Mouse (Mus musculus) neural tube, embryonic 14.5 days (tissue): ENCODE data around the gene Senp7. TPM values are rescaled to one million over a fixed set of nuclear protein-coding genes. Genes with fewer than 3 reads are reported as not detected.

Experiments
- ATAC-seq: fragments of 200-750 bp; cut with Nextera tagmentation; 2 replicates; pipeline ENCODE4 v1.8.0; 2017; ENCODE audit warnings: low read depth, mild to moderate bottlenecking, moderate TSS enrichment, moderate library complexity
- H3K27ac ChIP-seq: fragments of 300-500 bp; sonication (generic); 2 replicates; pipeline ENCODE4 v1.5.1; 2014; ENCODE audit warnings: low read depth, mild to moderate bottlenecking, control low read depth, low read length, moderate library complexity, mixed read lengths
- H3K27me3 ChIP-seq: fragments of 300-500 bp; sonication (generic); 2 replicates; pipeline ENCODE4 v1.6.1; 2014; ENCODE audit warnings: low read length; ENCODE audit not compliant: control insufficient read depth, insufficient read depth
- H3K36me3 ChIP-seq: fragments of 300-500 bp; sonication (generic); 2 replicates; pipeline ENCODE4 v1.6.1; 2014; ENCODE audit warnings: low read length, mixed read lengths; ENCODE audit not compliant: control insufficient read depth, insufficient read depth
- H3K4me1 ChIP-seq: fragments of 300-500 bp; sonication (generic); 2 replicates; pipeline ENCODE4 v1.6.1; 2014; ENCODE audit warnings: low read length; ENCODE audit not compliant: control insufficient read depth, insufficient read depth
- H3K4me2 ChIP-seq: fragments of 300-500 bp; sonication (generic); 2 replicates; pipeline ENCODE4 v1.6.1; 2014; ENCODE audit warnings: mild to moderate bottlenecking, low read depth, low read length, control low read depth
- H3K4me3 ChIP-seq: fragments of 300-500 bp; sonication (generic); 2 replicates; pipeline ENCODE4 v1.5.1; 2014; ENCODE audit warnings: low read depth, low read length, control low read depth, mixed read lengths
- H3K9ac ChIP-seq: fragments of 300-500 bp; sonication (generic); replicated peaks from 2 replicates; pipeline ENCODE4 v1.6.1; 2014; ENCODE audit warnings: low read depth, mild to moderate bottlenecking, control low read depth, low read length, mixed read lengths
- H3K9me3 ChIP-seq: fragments of 300-500 bp; sonication (generic); 2 replicates; pipeline ENCODE4 v1.6.1; 2016; ENCODE audit warnings: low read length; ENCODE audit not compliant: control insufficient read depth
- WGBS: fragments of 180-500 bp; shearing (Covaris S2); extraction: QIAGEN DNeasy Blood & Tissue Kit; methylation state at CpG from one replicate; pipeline ENCODE4 v1.1.7; 2014; 5-methylcytosine and 5-hydroxymethylcytosine counted together
- polyA plus RNA-seq: library from polyadenylated mRNA; unstranded; fragments of >200 nt; fragmentation: Nextera tagmentation; extraction: Ambion mirVana; gene quantifications from 2 replicates; pipeline ENCODE4 v1.2.1, GENCODE M21; 2014

Senp7 gene
- polyA plus RNA-seq, 1 experiment from 2014 or later = 73.6 TPM

DNA sequence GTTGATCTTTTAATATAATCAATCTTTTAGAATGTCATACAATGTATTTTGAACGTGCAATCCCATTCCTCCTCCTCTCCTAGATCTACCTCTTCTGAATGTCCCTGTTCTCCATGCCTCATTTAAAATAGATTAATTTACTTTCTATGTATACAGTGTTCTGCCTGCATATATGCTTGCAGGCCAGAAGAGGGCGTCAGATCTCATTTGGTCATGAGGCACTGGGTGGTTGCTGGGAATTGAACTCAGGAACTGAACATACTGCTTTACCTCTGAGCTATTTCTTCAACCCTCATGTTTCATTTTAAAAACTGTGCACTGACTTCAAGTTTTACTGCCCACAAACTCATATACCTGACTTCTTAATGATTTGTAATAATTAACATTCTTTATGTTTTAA, 99.5 kb downstream of the Senp7 start:
- 39% methylated on average over 2 of the region's 2 CpGs for WGBS
- H3K4me1 ChIP-seq = no peaks in the 10 kb centered on the region
- H3K27ac ChIP-seq = no peak overlapping the region
- no peaks in the 10 kb centered on the region for H3K27me3 ChIP-seq
- ATAC-seq = no peak
- H3K9ac ChIP-seq = no peak overlapping the region
- no peaks in the 10 kb centered on the region for H3K36me3 ChIP-seq
- no peak overlapping the region for H3K4me2 ChIP-seq
- no peaks in the 10 kb centered on the region for H3K9me3 ChIP-seq
- no peak overlapping the region for H3K4me3 ChIP-seq

- no peaks in the 10 kb centered on the region for H3K4me1 ChIP-seq
- H3K36me3 ChIP-seq = peaks cover 11% of the 10 kb centered on the region
- no peak overlapping the region for H3K27ac ChIP-seq
- H3K4me3 ChIP-seq = no peak overlapping the region
- ATAC-seq = no peak
- H3K4me2 ChIP-seq = no peak overlapping the region
- no peak overlapping the region for H3K9ac ChIP-seq
- no peaks in the 10 kb centered on the region for H3K27me3 ChIP-seq
- WGBS = 89% methylated on average over 7 of the region's 7 CpGs
- no peaks in the 10 kb centered on the region for H3K9me3 ChIP-seq
These were observed 115.3 kb downstream of the Senp7 start for GRCm38 (mm10) chr16:56163466-56163865.

DNA sequence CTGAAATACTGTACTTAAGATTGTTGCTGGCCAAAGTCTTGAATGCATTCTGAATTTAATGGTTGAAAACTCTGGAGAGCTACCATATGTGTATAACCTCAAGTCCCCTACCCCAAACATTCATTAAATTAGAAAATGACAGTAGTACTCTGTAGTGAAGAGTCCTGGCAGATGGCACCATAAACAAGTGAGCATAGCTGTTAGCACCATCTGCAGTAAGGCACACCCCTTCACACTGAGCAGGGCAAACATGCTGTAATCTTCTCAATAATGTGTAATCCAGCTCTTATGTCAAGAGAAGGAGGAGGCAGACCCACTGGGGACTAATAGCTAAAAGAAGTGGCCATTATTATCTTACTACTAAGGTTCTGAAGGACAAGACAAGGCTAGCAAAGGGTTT, 122.1 kb downstream of the Senp7 start:
- H3K27me3 ChIP-seq = no peaks in the 10 kb centered on the region
- no peak overlapping the region for H3K27ac ChIP-seq
- no peak overlapping the region for H3K4me3 ChIP-seq
- ATAC-seq = peak; percentile 58; the same call in 1 of the 2 replicates
- H3K4me2 ChIP-seq = no peak overlapping the region
- H3K4me1 ChIP-seq = no peaks in the 10 kb centered on the region
- H3K9ac ChIP-seq = no peak overlapping the region
- peaks cover 24% of the 10 kb centered on the region for H3K36me3 ChIP-seq
- no peaks in the 10 kb centered on the region for H3K9me3 ChIP-seq

GRCm38 (mm10) chr16:56175867-56176581, 127.9 kb downstream of the Senp7 start:
- Histone ChIP-seq H3K4me1 (no peaks in the 10 kb centered on the region), H3K36me3 (peaks cover 23% of the 10 kb centered on the region), H3K27ac (no peak overlapping the region), H3K4me3 (no peak overlapping the region), H3K27me3 (no peaks in the 10 kb centered on the region), H3K9me3 (no peaks in the 10 kb centered on the region), H3K9ac (no peak overlapping the region), H3K4me2 (no peak overlapping the region)
- ATAC-seq = no peak
- WGBS = 73% methylated on average over 8 of the region's 8 CpGs

DNA sequence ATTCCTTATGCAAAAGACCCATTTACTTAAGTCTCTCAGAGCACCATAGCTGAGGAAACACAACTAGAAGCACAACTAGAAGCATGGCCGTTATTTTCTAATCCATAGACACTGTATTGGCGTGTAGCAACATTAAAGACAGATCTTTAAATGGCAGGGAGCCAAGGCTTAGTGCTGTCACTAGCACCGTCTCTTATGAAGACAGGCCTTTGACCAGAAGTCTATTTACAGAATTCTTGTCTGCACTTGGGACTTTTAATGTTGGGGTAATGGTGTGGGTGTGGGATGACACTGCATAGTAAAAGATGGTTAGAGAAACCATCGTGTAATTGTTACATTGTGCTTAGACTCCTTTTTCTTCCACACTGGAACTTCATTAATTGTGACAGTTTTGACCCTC, 138.7 kb downstream of the Senp7 start:
- no peak for ATAC-seq
- Histone ChIP-seq H3K4me3 (no peak overlapping the region), H3K36me3 (peaks cover 33% of the 10 kb centered on the region), H3K4me1 (no peaks in the 10 kb centered on the region), H3K27me3 (no peaks in the 10 kb centered on the region), H3K4me2 (no peak overlapping the region), H3K27ac (no peak overlapping the region), H3K9ac (no peak overlapping the region), H3K9me3 (no peaks in the 10 kb centered on the region)
- WGBS = 87% methylated on average over 4 of the region's 4 CpGs

DNA sequence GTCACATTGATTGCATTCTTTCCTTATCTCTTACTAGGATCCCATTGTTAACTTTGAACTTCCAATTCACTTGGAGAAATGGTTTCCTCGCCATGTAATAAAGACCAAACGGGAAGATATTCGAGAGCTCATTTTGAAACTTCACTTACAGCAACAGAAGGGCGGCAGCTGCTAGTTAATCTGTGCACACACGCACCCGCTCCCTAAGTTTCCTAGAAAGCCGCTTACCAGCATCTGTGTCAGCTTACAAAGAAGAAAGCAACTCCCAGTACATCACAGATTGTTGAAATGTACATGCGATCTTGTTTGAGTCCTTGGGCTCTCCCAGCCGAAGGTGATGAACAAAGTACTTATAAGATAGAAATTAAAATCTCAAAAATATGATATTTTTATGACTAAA, 140.1 kb downstream of the Senp7 start:
- Histone ChIP-seq H3K36me3 (peaks cover 29% of the 10 kb centered on the region), H3K9me3 (no peaks in the 10 kb centered on the region), H3K4me2 (no peak overlapping the region), H3K4me3 (no peak overlapping the region), H3K27me3 (no peaks in the 10 kb centered on the region), H3K9ac (no peak overlapping the region), H3K4me1 (no peaks in the 10 kb centered on the region), H3K27ac (no peak overlapping the region)
- ATAC-seq = no peak
- WGBS = 94% methylated on average over 9 of the region's 9 CpGs

DNA sequence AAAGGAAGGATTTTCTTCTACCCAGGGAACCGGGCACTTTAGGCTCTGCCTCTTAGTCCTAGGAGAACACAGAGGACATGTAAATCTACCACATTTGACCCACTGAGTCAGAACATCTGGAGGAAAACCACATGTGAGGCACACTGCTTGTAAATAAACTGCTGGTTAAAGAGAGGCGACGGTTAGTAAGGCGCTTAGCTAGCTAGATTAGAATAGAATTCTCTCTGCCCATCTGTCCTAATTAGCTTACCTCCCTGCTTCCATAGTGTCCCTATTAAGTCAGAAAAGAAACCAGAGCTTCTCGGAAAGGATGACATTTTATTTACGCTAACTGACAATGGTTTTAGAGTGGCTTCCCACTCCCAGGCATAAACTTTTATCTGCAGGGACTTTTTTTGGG, 155.9 kb downstream of the Senp7 start, which contains the start of gene Impg2:
Gene Impg2 (plus strand): TSS at position 263 of the 400 bp plus-strand sequence.
- ATAC-seq = no peak
- H3K4me2 ChIP-seq = no peak within 1 kb of the TSS
- H3K27ac ChIP-seq = no peak within 1 kb of the TSS
- H3K4me3 ChIP-seq = no peak within 1 kb of the TSS
- no peaks in the 10 kb centered on the region for H3K27me3 ChIP-seq
- H3K4me1 ChIP-seq = no peaks in the 10 kb centered on the region
- WGBS = 73% methylated on average over 6 of the region's 6 CpGs
- H3K36me3 ChIP-seq = no peaks in the 10 kb centered on the region
- H3K9me3 ChIP-seq = no peaks in the 10 kb centered on the region
- H3K9ac ChIP-seq = no peak within 1 kb of the TSS

DNA sequence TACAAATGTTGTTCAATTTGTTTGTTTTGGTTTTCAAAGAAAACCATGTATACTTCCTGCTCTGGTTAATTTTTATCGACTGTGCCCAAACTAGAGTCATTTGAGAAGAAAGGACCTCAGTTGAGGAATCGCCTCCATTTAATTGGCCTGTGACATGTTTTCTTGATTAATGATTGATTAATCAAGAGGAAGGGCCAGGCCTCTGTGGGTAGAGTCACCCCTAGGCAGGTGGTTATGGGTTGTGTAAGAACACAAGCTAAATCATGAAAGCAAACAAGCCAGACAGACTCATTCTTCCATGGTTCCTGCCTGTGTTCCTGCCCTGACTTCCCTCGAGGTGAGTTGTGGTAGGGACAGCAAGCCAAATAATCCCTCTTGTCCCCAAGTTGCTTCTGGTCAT, 164.6 kb downstream of the Senp7 start:
- Histone ChIP-seq H3K4me3 (no peak overlapping the region), H3K9me3 (no peaks in the 10 kb centered on the region), H3K9ac (no peak overlapping the region), H3K36me3 (no peaks in the 10 kb centered on the region), H3K27ac (no peak overlapping the region), H3K4me2 (no peak overlapping the region), H3K27me3 (no peaks in the 10 kb centered on the region), H3K4me1 (no peaks in the 10 kb centered on the region)
- 71% methylated on average over 3 of the region's 3 CpGs for WGBS
- no peak for ATAC-seq

DNA sequence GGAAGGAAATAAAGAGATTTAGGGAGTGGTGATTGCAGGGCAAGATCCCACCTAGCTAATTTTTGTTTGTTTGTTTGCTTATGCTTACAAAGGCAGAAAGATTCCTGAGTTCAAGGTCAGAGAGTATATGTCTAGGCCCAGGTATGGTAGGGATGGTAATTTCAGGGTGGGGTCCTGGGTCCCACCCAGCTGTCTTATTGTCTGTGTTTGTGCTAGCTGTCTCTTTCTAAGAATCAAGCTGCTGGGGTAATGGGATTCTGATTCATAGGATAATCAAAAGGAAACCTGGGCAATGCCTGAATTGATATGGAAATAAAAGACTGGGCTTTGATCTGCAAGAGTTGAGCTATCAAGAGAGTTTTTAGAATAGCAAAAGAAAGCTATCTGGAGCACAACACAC, 179.5 kb downstream of the Senp7 start:
- peaks cover 4% of the 10 kb centered on the region; the same call in 1 of the 2 replicates for H3K36me3 ChIP-seq
- H3K4me3 ChIP-seq = no peak overlapping the region
- H3K9ac ChIP-seq = no peak overlapping the region
- H3K4me1 ChIP-seq = no peaks in the 10 kb centered on the region
- no peak overlapping the region for H3K4me2 ChIP-seq
- ATAC-seq = no peak
- no peaks in the 10 kb centered on the region for H3K9me3 ChIP-seq
- no peak overlapping the region for H3K27ac ChIP-seq
- H3K27me3 ChIP-seq = no peaks in the 10 kb centered on the region
